Mouse (Mus musculus): Measurements from ENCODE around the gene Ufc1. TPM values are rescaled to one million over a fixed set of nuclear protein-coding genes. Genes with fewer than 3 reads are reported as not detected.

The Ufc1 gene
- polyA plus RNA-seq (2012; rRNA removed): 67.6 and 71.7 TPM in 2 replicates

DNA sequence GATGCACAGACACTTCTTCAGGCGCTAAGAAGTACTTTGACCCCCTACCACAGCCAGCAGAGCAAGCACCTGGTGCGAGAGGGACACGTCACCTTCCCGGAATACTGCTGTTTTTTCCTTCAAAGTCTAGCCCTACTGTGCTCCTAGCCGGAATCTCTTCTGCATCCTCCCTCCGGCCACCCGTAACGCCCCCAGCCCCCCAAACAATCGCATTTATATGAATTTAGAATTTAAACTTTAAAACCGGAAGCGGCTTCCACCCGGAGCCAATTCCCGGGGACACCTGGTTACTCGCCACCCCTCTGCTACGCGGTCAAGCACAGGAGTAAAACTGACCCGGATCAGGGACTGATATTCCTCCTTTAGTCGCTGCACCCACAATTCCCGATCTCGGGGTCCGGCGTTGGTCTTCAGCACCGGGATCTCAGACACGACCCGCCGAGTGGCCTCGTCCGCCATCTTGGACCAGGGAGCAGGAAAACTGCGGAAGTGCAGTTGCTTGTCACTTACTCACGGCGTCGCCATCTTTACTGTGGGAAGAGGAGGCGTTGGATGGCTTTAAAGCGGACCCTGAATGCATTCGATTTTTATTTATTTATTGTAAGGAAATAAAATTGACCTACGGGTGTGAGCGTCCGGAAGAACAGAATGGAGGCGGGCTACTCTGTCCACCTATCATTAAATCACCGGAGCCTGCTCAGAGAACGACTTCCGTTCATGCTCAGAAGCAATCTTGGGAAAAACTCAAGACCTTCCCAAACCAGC is at the start of gene Ufc1:
Gene Ufc1 (minus strand): TSS at position 727 of the 765 bp plus-strand sequence.

DNA sequence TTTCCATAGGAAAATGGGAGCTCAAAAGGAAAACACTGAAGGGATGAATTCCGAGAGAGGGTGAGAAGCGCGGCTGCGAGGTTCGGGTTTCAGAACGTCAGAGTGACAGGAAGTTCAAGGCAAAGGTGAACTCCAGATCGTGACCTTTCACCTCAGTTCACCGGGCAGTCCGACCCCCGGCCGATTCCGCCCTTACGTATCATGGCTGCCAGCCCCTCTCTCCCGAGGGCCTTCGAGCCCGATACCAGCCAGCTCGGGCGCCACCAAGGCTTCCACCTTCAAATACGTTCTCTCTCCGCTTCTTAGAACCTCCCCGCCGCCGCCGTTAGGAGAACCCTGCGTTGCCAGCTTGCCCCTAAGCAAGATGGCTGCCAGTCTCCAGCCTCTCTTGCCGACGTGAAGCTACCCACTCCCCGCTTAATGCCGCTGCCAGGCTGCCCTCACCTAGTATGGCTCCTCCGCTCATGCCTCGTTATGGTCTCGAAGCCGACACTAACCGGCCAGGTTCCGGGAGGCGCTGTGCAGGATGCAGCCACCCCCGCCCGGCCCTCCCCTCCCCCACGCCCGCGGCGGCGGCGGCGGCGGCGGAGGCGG is 34.1 kb upstream of the Ufc1 start, which contains the start of gene Dedd:
Gene Dedd (plus strand): TSS at position 307 of the 594 bp plus-strand sequence.

GRCm38 (mm10) chr1:171287136-171288081 is 7.4 kb downstream of the Ufc1 start, which contains the start of gene Usp21:
Gene Usp21, minus strand, starts transcription at chr1:171287991.

DNA sequence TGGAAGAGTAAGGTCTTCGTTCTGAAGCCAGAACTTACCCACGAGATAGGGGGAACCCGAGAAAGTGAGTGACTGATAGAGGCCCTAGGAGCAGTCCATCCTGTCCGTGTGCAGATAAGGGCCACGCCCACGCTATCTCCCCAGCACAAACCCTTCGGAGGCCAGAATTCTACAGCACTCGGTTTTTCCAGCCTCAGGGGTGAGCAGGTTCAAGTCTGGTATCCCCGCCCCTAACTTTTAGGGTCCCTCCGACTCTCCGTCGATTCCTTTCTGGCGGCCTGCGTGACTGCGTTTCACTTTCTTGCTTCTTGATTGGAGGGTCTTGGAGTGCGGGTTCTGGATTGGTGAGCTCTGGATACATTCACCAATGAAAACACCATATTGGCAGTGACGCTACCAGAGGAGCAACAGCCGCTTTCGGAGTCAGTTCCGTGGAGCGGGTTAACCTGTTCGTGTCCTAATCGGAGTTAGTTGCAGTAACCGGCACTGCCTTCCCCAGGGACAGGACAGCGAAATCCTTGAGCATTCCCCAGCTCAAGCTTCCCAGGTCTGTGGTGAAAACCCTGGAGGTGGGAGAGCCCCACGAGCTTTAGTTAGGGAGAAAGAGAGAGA is 13.8 kb downstream of the Ufc1 start, which contains the start of gene Ppox:
Gene Ppox (minus strand): TSS at position 271 of the 612 bp plus-strand sequence.

GRCm38 (mm10) chr1:171269848-171270572 is 24.8 kb downstream of the Ufc1 start, which contains the start of gene B4galt3:
Gene B4galt3, plus strand, starts transcription at chr1:171270328.

DNA sequence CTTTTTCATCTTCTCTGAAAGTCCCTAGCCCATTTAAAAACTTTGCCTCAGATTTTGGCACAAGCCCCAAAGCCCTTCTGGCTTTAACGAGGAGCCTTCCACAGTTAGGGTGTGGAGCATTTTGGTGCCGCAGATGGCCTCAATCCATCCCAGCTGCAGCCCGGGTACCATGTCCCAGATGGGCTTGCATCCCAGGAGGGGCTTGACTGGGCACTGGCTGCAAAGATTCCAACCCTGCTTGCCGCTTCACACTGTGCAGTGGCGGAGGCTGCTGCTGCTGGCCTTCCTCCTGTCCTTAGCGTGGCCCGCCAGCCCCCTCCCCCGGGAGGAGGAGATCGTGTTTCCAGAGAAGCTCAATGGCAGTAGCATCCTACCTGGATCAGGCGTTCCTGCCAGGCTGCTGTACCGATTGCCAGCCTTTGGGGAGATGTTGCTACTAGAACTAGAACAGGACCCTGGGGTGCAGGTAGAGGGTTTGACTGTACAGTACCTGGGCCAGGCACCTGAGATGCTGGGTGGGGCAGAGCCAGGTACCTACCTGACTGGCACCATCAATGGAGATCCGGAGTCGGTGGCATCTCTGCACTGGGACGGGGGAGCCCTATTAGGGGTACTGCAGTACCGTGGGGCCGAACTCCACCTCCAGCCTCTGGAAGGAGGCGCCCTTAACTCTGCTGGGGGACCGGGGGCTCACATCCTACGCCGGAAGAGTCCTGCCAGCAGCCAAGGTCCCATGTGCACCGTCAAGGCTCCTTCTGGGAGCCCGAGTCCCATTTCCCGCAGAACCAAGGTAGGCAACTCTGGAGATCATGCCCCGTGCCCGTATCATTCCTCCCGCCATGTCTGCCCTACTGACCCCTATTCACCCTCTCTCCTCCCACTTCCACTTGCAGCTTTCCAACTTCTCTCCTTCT is 43.9 kb downstream of the Ufc1 start, which contains the start of gene Ndufs2:
Gene Ndufs2 (minus strand): TSS at position 709 of the 914 bp plus-strand sequence.

GRCm38 (mm10) chr1:171249913-171250600 is 44.8 kb downstream of the Ufc1 start, which contains the start of gene Adamts4:
Gene Adamts4, plus strand, starts transcription at chr1:171250421.

Other genes starting within 250 kb of the Ufc1 start
- gene Fcgr3, start 230.1 kb downstream of the Ufc1 start, polyA plus RNA-seq (2012; rRNA removed): 5.2 and 7.3 TPM in 2 replicates
- gene Cfap126, start 181.1 kb downstream of the Ufc1 start, polyA plus RNA-seq (2012; rRNA removed): 5.2 and 8.0 TPM in 2 replicates
- 233 and 246 TPM in 2 replicates for gene Sdhc, start 144.4 kb downstream of the Ufc1 start, polyA plus RNA-seq (2012; rRNA removed)
- 0.70 and 10.6 TPM in 2 replicates for gene Mpz, start 144.3 kb downstream of the Ufc1 start, polyA plus RNA-seq (2012; rRNA removed)
- 15.7 and 19.8 TPM in 2 replicates for gene Pcp4l1, start 98.8 kb downstream of the Ufc1 start, polyA plus RNA-seq (2012; rRNA removed)
- 0.03 and 0.06 TPM in 2 replicates for gene Nr1i3, start 81.1 kb downstream of the Ufc1 start, polyA plus RNA-seq (2012; rRNA removed)
- gene Tomm40l, start 72.5 kb downstream of the Ufc1 start, polyA plus RNA-seq (2012; rRNA removed): 47.7 and 50.1 TPM in 2 replicates
- gene Apoa2, start 70.0 kb downstream of the Ufc1 start, polyA plus RNA-seq (2012; rRNA removed): 2.4 and 3.0 TPM in 2 replicates
- gene Fcer1g, start 60.7 kb downstream of the Ufc1 start, polyA plus RNA-seq (2012; rRNA removed): 13.6 and 15.5 TPM in 2 replicates
- 4.1 and 4.2 TPM in 2 replicates for gene Adamts4, start 44.6 kb downstream of the Ufc1 start, polyA plus RNA-seq (2012; rRNA removed)
- gene Ndufs2, start 43.6 kb downstream of the Ufc1 start, polyA plus RNA-seq (2012; rRNA removed): 131 and 134 TPM in 2 replicates
- gene B4galt3, start 24.7 kb downstream of the Ufc1 start, polyA plus RNA-seq (2012; rRNA removed): 90.9 and 94.0 TPM in 2 replicates
- gene Ppox, start 13.8 kb downstream of the Ufc1 start, polyA plus RNA-seq (2012; rRNA removed): 66.2 and 67.0 TPM in 2 replicates
- 93.2 and 96.4 TPM in 2 replicates for gene Usp21, start 7.0 kb downstream of the Ufc1 start, polyA plus RNA-seq (2012; rRNA removed)
- 57.8 and 58.7 TPM in 2 replicates for gene Dedd, start 34.1 kb upstream of the Ufc1 start, polyA plus RNA-seq (2012; rRNA removed)
- gene Nit1, start 50.6 kb upstream of the Ufc1 start, polyA plus RNA-seq (2012; rRNA removed): 64.1 and 65.4 TPM in 2 replicates
- 80.6 and 91.3 TPM in 2 replicates for gene Pfdn2, start 50.6 kb upstream of the Ufc1 start, polyA plus RNA-seq (2012; rRNA removed)
- 3.4 and 3.6 TPM in 2 replicates for gene Klhdc9, start 65.8 kb upstream of the Ufc1 start, polyA plus RNA-seq (2012; rRNA removed)
- gene Nectin4, start 75.1 kb upstream of the Ufc1 start, polyA plus RNA-seq (2012; rRNA removed): 2.2 and 4.1 TPM in 2 replicates
- gene Arhgap30, start 93.9 kb upstream of the Ufc1 start, polyA plus RNA-seq (2012; rRNA removed): 0.44 and 0.48 TPM in 2 replicates
- gene Usf1, start 116.3 kb upstream of the Ufc1 start, polyA plus RNA-seq (2012; rRNA removed): 186 and 199 TPM in 2 replicates
- gene Tstd1, start 123.8 kb upstream of the Ufc1 start, polyA plus RNA-seq (2012; rRNA removed): 3.8 and 4.4 TPM in 2 replicates
- gene F11r, start 142.5 kb upstream of the Ufc1 start, polyA plus RNA-seq (2012; rRNA removed): 4.3 and 5.2 TPM in 2 replicates
- 18.7 and 19.8 TPM in 2 replicates for gene Alyref2, start 208.5 kb upstream of the Ufc1 start, polyA plus RNA-seq (2012; rRNA removed)
- 0.04 TPM in 1 of 2 replicates, not detected in the other for gene Itln1, start 240.3 kb upstream of the Ufc1 start, polyA plus RNA-seq (2012; rRNA removed)